Mouse (Mus musculus) limb, embryonic 11.5 days (tissue): ENCODE data around the gene Actg1. TPM values are rescaled to one million over a fixed set of nuclear protein-coding genes. Genes with fewer than 3 reads are reported as not detected.
A peak's percentile ranks its signal among the peaks of the same experiment; 100 is the strongest.

ENCODE experiments used
- ATAC-seq: fragments of 200-750 bp; cut with Nextera tagmentation; 2 replicates; pipeline ENCODE4 v1.8.0; 2017; ENCODE audit warnings: low read depth; ENCODE audit not compliant: insufficient number of reproducible peaks, low FRiP score, low TSS enrichment
- DNase-seq: peaks from one replicate; pipeline ENCODE4 v3.0.0-alpha.2; 2015; ENCODE audit warnings: low spot score
- H3K27ac ChIP-seq: fragments of 300-500 bp; sonication (generic); replicated peaks from 2 replicates; pipeline ENCODE4 v1.5.1; 2014; ENCODE audit warnings: low read depth, mild to moderate bottlenecking, low read length
- H3K27me3 ChIP-seq: fragments of 300-500 bp; sonication (generic); 2 replicates; pipeline ENCODE4 v1.6.1; 2014; ENCODE audit warnings: mild to moderate bottlenecking, low read length, mixed read lengths; ENCODE audit not compliant: control insufficient read depth, insufficient read depth
- H3K36me3 ChIP-seq: fragments of 300-500 bp; sonication (generic); 2 replicates; pipeline ENCODE4 v1.6.1; 2014; ENCODE audit warnings: mild to moderate bottlenecking, low read length, moderate library complexity, mixed read lengths; ENCODE audit not compliant: control insufficient read depth, insufficient read depth
- H3K4me1 ChIP-seq: fragments of 300-500 bp; sonication (generic); 2 replicates; pipeline ENCODE4 v1.6.1; 2014; ENCODE audit warnings: low read length, mixed read lengths; ENCODE audit not compliant: control insufficient read depth, insufficient read depth
- H3K4me2 ChIP-seq: fragments of 300-500 bp; sonication (generic); 2 replicates; pipeline ENCODE4 v1.6.1; 2014; ENCODE audit warnings: low read depth, mild to moderate bottlenecking, moderate library complexity; ENCODE audit not compliant: severe bottlenecking
- H3K4me3 ChIP-seq: fragments of 300-500 bp; sonication (generic); 2 replicates; pipeline ENCODE4 v1.5.1; 2014; ENCODE audit warnings: low read depth, low read length
- H3K9ac ChIP-seq: fragments of 300-500 bp; sonication (generic); 2 replicates; pipeline ENCODE4 v1.6.1; 2014; ENCODE audit warnings: mild to moderate bottlenecking, low read length
- H3K9me3 ChIP-seq: fragments of 300-500 bp; sonication (generic); 2 replicates; pipeline ENCODE4 v1.6.1; 2016; ENCODE audit warnings: low read length; ENCODE audit not compliant: control insufficient read depth
- WGBS: fragments of 180-500 bp; shearing (Covaris S2); extraction: QIAGEN DNeasy Blood & Tissue Kit; methylation state at CpG from one replicate; pipeline ENCODE4 v1.1.7; 2014; 5-methylcytosine and 5-hydroxymethylcytosine counted together
- polyA plus RNA-seq: library from polyadenylated mRNA; unstranded; fragments of >200 nt; fragmentation: Nextera tagmentation; extraction: Ambion mirVana; gene quantifications from 2 replicates; pipeline ENCODE4 v1.2.1, GENCODE M21; 2014

Gene Actg1
- polyA plus RNA-seq, 1 experiment from 2014 or later, result 3,123 TPM

DNA sequence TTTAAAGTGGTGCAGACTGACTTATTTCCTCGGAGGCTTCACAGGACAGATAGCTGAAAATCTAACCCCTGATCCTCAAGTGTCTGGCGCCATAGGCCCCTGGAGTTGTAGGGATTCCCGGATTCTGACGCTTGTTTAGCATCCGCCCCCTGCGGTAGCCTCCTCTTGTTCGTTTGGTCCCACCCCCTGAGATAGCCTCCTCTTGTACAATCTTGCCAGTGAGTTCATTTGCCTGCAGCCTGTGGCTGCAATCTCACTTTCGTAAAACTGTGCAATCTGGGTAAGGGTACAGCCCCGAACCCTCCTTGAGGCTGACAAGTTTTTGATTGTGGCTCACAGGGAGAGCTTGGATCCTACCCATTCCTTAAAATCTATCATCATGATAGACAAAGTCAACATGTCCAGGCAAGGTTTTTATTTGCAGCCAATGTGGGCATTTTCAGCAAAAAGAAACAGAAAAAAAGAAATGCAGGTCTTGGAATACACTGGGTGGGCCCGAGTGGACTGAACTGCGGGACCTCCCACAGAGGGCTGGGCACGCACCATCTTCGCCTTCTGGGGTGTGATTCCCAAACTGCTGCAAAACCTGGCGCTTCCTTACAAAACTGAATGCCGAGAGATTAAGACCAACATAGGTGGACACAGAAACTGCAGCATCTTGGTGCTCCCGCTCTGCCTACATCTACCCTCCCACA lies 33.5 kb downstream of the Actg1 start:
- no peak for DNase-seq
- Histone ChIP-seq H3K4me2 (peak overlapping the region; percentile 85; the same call in 1 of the 2 replicates), H3K9ac (no peak overlapping the region), H3K9me3 (no peaks in the 10 kb centered on the region), H3K4me1 (peaks cover 30% of the 10 kb centered on the region), H3K4me3 (no peak overlapping the region), H3K27me3 (no peaks in the 10 kb centered on the region), H3K36me3 (no peaks in the 10 kb centered on the region), H3K27ac (peak overlapping the region; percentile 96; the same call in 1 of the 2 replicates)
- WGBS, result 51% methylated on average over 16 of the region's 16 CpGs
- no peak for ATAC-seq

DNA sequence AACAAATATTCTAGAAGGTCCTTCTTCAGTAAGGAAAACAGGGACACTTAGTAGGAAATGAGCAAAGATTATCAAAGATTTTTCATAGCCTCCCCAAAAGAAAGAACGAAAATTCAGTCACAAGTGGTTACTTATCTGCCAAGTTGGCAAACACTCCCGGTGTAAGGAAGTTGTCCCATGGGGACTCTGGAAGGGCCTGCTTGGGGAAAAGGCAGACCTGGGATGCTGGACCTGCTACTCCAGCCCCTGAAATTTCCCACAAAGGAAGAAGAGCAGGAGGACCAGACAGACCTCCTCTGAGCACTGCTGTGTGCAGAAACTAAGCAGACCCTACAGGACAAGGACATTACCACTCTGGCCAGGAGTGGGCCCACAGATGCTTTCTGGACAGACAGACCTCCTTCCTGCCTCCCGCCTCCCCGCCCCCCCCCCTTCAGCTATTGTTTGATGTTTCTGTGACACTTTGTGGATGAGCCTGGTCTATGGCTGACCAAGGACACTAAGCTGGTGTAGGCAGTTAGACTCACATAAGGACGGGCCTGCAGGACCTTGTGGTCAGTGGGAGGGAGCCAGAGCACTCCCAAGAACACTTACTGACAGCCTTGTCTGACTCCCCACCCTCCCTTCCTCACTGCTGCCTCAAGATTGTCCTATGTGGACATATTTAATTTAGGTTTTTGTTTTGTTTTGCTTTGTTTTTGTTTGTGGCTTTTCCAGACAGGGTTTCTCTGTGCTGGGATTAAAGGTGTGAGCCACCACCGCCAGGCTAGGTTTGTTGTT lies 34.2 kb downstream of the Actg1 start:
- no peak overlapping the region for H3K27ac ChIP-seq
- 55% methylated on average over 6 of the region's 6 CpGs for WGBS
- H3K4me3 ChIP-seq, result no peak overlapping the region
- peaks cover 30% of the 10 kb centered on the region for H3K4me1 ChIP-seq
- H3K9ac ChIP-seq, result no peak overlapping the region
- DNase-seq, result no peak
- no peaks in the 10 kb centered on the region for H3K9me3 ChIP-seq
- ATAC-seq, result no peak
- no peaks in the 10 kb centered on the region for H3K27me3 ChIP-seq
- H3K4me2 ChIP-seq, result no peak overlapping the region
- no peaks in the 10 kb centered on the region for H3K36me3 ChIP-seq

DNA sequence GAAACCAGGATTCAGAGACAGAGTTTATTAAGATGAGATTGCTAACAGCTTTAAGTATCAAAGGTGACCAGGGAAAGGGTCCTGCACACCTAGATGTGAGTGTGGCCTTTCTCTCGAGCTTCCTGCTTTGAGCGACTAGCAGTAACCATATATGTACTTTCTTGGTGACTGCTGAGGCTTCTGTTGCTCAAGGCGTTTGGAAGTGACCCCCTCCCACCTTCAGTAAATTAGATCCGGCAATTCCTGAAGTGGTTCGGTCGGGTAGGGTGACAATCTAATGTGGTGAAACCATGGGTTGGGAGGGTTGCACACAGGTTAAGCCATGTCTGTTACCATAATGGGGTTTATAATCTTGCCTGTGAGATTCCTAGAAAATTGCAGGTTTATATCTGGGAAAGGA lies 36.3 kb downstream of the Actg1 start:
- no peaks in the 10 kb centered on the region for H3K36me3 ChIP-seq
- H3K9ac ChIP-seq, result no peak overlapping the region
- H3K27ac ChIP-seq, result peak overlapping the region; percentile 92; the same call in 1 of the 2 replicates
- ATAC-seq, result no peak
- no peak for DNase-seq
- no peak overlapping the region for H3K4me3 ChIP-seq
- H3K4me2 ChIP-seq, result no peak overlapping the region; the same call in 1 of the 2 replicates
- no peaks in the 10 kb centered on the region for H3K9me3 ChIP-seq
- no peaks in the 10 kb centered on the region for H3K27me3 ChIP-seq
- 53% methylated on average over 6 of the region's 6 CpGs for WGBS
- H3K4me1 ChIP-seq, result peaks cover 39% of the 10 kb centered on the region

DNA sequence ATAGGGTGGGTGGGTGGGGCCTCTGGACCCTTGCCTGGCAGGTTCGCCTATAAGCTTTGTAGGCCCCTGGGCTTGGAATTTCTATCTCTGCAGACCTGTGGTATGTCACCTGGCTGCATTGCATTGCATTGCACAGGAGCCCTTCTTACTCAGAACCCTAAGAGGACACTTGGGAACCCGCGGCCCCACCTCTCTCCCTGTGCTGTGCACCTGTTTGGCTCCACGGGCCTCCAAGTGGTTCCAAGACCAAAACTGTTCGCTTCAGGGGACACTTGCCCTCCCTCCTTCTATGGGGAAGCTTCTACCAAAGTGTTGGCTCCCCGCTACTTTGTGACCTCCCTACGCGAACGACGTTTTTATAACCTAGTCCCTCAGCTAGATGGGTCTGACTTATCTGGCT lies 36.8 kb downstream of the Actg1 start:
- H3K27me3 ChIP-seq, result no peaks in the 10 kb centered on the region
- H3K9me3 ChIP-seq, result no peaks in the 10 kb centered on the region
- peak overlapping the region; percentile 76 for H3K9ac ChIP-seq
- ATAC-seq, result no peak
- H3K4me2 ChIP-seq, result peak overlapping the region; percentile 72
- H3K36me3 ChIP-seq, result no peaks in the 10 kb centered on the region
- peak overlapping the region; percentile 92 for H3K27ac ChIP-seq
- peak overlapping the region; percentile 32 for H3K4me3 ChIP-seq
- no peak for DNase-seq
- H3K4me1 ChIP-seq, result peaks cover 39% of the 10 kb centered on the region
- 35% methylated on average over 10 of the region's 10 CpGs for whole genome bisulfite sequencing

DNA sequence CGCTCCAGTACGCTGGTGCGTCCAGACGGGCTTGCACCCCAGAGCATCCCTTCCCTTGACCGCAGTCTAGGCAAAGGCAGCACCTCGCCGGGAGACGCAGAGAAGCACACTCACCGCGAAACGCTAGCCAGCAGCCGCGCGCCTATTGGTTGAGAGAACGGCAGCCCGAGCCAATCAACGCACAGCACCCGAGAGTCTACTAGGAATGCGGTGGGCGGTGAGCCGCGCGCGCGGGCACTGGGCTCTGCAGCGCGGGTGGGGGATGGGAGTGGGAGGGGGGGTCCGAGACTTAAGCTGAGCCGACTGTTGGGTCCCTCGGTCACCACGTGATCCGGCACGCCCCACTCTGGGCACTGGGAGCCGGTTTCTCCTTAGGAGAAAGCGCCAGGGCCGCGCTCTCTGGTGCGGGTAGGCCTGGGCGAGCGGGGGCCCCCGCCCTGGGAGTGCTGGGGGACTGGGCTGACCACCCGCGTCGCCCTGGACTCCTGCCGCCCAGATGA lies 37.5 kb downstream of the Actg1 start:
- H3K27ac ChIP-seq, result peak overlapping the region; percentile 92
- no peaks in the 10 kb centered on the region for H3K36me3 ChIP-seq
- H3K4me1 ChIP-seq, result peaks cover 46% of the 10 kb centered on the region
- no peaks in the 10 kb centered on the region for H3K27me3 ChIP-seq
- H3K4me3 ChIP-seq, result peak overlapping the region; percentile 32
- peak overlapping the region; percentile 72 for H3K4me2 ChIP-seq
- DNase-seq, result peak; percentile 97
- ATAC-seq, result peak; percentile 89
- H3K9me3 ChIP-seq, result no peaks in the 10 kb centered on the region
- H3K9ac ChIP-seq, result peak overlapping the region; percentile 76
- WGBS, result 4% methylated on average over 45 of the region's 45 CpGs

DNA sequence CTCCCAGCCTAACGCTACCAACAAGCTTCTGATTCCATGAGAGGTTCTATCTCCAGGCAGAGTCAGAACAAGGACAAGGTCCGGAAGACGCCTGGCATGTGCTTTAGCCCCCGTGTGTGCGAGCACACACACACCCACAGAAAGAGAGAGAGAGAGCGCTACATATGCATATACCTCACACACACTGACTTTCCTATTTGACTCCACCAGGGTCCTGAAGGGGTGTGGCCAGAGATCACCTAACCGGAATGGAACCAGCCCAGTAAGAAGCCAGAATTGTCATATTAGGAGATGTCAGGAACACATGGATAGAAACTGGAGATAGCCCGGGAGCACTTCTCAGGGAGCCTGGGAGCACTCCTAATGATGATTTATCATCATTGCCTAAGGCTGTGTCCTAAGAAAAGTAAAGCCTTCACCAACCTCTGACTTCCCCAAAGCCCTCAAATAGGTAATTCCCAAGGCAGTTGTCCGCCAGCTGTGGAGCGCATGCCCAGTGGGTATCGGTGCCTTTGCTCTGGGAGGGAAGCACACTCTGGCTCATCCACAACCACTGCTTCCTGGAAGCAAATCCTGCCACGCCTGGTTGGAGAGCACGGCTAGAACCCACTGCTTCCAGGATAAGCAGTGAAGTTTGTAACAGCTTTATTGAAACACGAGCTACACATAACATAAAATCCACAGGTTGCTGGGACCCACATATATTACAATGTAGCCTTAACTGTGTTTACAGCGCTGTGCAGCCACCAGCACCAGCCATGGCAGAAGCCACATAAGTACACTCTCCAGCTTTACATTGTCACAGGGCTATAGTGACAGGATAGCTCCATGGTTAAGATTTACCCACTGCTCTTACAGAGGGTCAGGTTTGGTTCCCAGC lies 39.7 kb downstream of the Actg1 start:
- Histone ChIP-seq H3K4me1 (peaks cover 55% of the 10 kb centered on the region), H3K27me3 (no peaks in the 10 kb centered on the region), H3K36me3 (no peaks in the 10 kb centered on the region), H3K27ac (no peak overlapping the region), H3K4me3 (no peak overlapping the region), H3K9ac (no peak overlapping the region), H3K4me2 (no peak overlapping the region), H3K9me3 (no peaks in the 10 kb centered on the region)
- ATAC-seq (no peak), DNase-seq (no peak)
- WGBS, result 53% methylated on average over 15 of the region's 15 CpGs

DNA sequence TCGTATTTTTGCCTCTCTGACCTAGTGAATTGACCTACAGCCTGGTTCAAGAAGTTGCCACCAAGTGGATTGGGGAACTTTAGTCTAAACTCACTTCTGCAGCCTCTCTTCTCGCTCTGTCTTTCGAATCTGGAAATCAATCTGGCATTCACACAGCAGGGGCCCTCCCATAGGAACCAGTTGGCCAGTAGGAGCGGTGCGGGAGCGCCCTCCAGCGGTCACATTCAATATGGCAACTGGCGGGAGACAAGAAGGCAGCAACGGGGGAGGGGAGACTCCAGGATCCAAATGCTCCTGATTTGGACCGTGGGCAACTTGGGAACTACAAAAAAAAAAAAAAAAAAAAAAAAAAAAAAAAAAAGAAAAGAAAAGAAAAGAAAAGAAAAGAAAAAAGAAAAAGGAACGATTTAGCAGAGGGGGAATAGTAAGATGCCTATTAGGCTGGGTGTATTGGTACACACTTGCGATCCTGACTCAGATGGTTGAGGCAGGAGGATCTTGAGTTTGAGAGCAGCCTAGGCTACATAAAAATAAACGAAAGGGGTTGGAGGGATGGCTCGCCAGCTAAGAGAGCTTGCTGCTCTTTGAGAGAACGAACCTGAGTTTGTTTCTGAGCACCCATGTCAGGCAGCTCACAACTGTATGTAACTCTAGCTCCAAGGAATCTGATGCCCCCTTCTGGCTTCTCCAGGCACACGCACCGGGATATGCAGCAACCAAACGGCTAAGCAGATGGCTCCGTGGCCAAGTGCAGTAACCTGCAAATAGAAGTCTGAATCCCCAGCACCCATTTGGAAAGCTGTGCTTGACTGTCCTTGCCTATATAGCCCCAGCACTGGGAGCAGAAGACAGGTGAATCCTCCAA lies 40.5 kb downstream of the Actg1 start:
- ATAC-seq (no peak), DNase-seq (peak; percentile 99)
- Histone ChIP-seq H3K9ac (no peak overlapping the region), H3K4me2 (no peak overlapping the region; the same call in 1 of the 2 replicates), H3K36me3 (no peaks in the 10 kb centered on the region), H3K27ac (no peak overlapping the region), H3K27me3 (no peaks in the 10 kb centered on the region), H3K9me3 (no peaks in the 10 kb centered on the region), H3K4me3 (no peak overlapping the region), H3K4me1 (peaks cover 61% of the 10 kb centered on the region)
- 7% methylated on average over 19 of the region's 19 CpGs for WGBS
